Mouse (Mus musculus) mesoderm, embryonic 11.5 days (tissue): ENCODE measurements at regions not wholly inside any gene's neighbourhood (a gene's known extent, or its start where the extent isn't known, plus 50 kb on each side); places are given as distances from the start of the nearest gene placed in this dataset.

Source experiments
- DNase-seq: peaks from one replicate; pipeline ENCODE4 v3.0.0-alpha.2; 2012; ENCODE audit warnings: low read depth, low spot score

GRCm38 (mm10) chr9:118404867-118405266 is 73.1 kb upstream of the Eomes start:
- DNase-seq: no peak

DNA sequence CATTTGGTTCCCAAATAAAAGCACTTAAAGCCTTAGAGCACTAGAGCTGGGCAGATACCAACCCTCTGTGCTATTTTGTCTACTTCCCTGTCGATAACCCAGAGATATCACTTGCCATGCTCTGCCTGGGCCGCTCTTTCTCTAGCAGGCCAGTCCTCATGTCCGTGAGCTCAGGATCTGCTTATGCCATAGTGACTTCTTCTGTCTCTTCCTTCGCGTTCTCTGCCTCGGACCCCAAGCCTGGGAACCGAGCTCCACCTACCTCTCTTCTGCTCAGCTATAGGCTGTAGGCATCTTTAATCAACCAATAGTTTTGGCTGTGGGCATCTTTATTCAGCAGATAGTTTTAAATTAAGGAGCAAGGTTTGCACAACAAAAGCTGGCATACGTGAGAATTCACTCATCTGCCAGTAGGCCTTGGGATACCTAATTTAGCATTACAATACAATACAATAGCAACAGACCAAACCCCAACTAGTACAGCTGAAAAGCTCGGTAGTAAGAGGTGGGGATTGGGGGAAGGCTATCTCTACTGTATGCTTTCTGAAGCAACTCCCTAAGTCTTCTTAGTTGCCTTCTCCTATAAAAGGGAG is 72.0 kb upstream of the Eomes start:
- no peak for DNase-seq

GRCm38 (mm10) chr9:118416032-118416431 is 62.0 kb upstream of the Eomes start:
- no peak for DNase-seq

GRCm38 (mm10) chr9:118416475-118416874 is 61.5 kb upstream of the Eomes start:
- no peak for DNase-seq

- DNase-seq: no peak
Observed at GRCm38 (mm10) chr9:118424344-118424743, 53.7 kb upstream of the Eomes start.
